Comparison of ENCODE assay signal across 17 mouse cellular contexts in the genomic region with DNA sequence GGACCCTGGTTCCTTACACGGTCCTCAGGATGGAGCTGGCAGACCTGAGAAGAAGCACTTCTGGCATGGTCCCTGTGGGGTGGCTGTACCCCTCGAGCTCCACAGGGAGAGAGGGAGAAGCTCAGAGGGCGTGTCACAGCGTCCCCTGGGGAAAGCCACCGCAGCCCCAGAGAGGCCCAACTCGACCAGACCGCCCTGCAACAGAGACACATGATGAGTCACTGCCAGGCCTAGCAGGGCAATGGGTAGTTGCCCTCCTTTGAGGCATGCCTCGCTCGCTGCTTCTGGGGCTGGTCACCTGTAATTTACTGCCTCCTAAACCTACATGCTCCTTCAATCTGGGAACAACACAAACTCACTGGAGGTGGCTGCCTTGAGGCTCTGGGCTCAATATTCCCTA. TPM values are rescaled to one million over a fixed set of nuclear protein-coding genes. Genes with fewer than 3 reads are reported as not detected.
"Had no signal": no experiment of that assay in that cellular context is flagged by ENCODE, and none has a peak within 500 bp of the region (broad histone marks: within the 10 kb centered on the region; RNA-seq: fewer than 3 reads in every experiment).

No protein-coding gene starts in this region.

- H3K27me3 ChIP-seq: limb, embryonic 12.5 days; limb, embryonic 15.5 days; liver, embryonic 15.5 days; midbrain, embryonic 12.5 days; midbrain, embryonic 15.5 days; neural tube, embryonic 13.5 days had no signal

- H3K36me3 ChIP-seq: limb, embryonic 12.5 days; limb, embryonic 15.5 days; liver, embryonic 12.5 days; liver, embryonic 15.5 days; midbrain, embryonic 12.5 days; midbrain, embryonic 15.5 days; neural tube, embryonic 13.5 days had no signal

- H3K4me3 ChIP-seq: layer of hippocampus, adult 2 months; limb, embryonic 12.5 days; limb, embryonic 15.5 days; liver, embryonic 12.5 days; liver, embryonic 15.5 days; midbrain, embryonic 12.5 days; midbrain, embryonic 15.5 days; neural tube, embryonic 13.5 days had no signal

- H3K4me1 ChIP-seq: limb, embryonic 12.5 days; limb, embryonic 15.5 days; liver, embryonic 15.5 days; midbrain, embryonic 12.5 days; midbrain, embryonic 15.5 days; neural tube, embryonic 13.5 days had no signal

- DNase-seq: kidney, adult 2 months; layer of hippocampus, adult 9-11 months; left cerebral cortex, postnatal 4 days; lung, embryonic 14.5 days; retina, postnatal 1 day; right cerebral cortex, postnatal 25 days; thymus, postnatal 25 days had no signal

- H3K4me2 ChIP-seq: limb, embryonic 12.5 days; limb, embryonic 15.5 days; liver, embryonic 12.5 days; liver, embryonic 15.5 days; lung, embryonic 14.5 days; midbrain, embryonic 12.5 days; midbrain, embryonic 15.5 days; neural tube, embryonic 13.5 days had no signal

- H3K27ac ChIP-seq: kidney, postnatal 0 days; layer of hippocampus, adult 2 months; limb, embryonic 12.5 days; limb, embryonic 15.5 days; liver, embryonic 12.5 days; liver, embryonic 15.5 days; macrophage; midbrain, embryonic 12.5 days; midbrain, embryonic 15.5 days; neural tube, embryonic 13.5 days had no signal

RNA-seq across cellular contexts. Expression of a gene that starts 15.4 kb away (rescaled TPM):
- polyA plus RNA-seq: macrophage had no signal
